Mouse (Mus musculus) c-Kit-positive CD71-positive TER-119-negative erythroid progenitor cells, embryonic 14.5 days (primary cell): ENCODE results near the gene Wbp4.
A peak's percentile ranks its signal among the peaks of the same experiment; 100 is the strongest.
"Not testable (repeated sequence)": the region's sequence is repeated elsewhere in the genome, so short reads cannot be mapped to it uniquely, and the experiment has no call there.

Experiments
- DNase-seq: peaks from one replicate; pipeline ENCODE4 v3.0.0-alpha.2; 2013; ENCODE audit warnings: low read depth

The Wbp4 gene

GRCm38 (mm10) chr14:79507846-79508245 lies 26.5 kb upstream of the Wbp4 start:
- DNase-seq, result no peak

GRCm38 (mm10) chr14:79506207-79506606 lies 24.9 kb upstream of the Wbp4 start:
- DNase-seq, result no peak

- DNase-seq, result no peak
These were observed 23.1 kb upstream of the Wbp4 start for GRCm38 (mm10) chr14:79504246-79505006.

- no peak for DNase-seq
These were observed 22.2 kb upstream of the Wbp4 start for GRCm38 (mm10) chr14:79503371-79504075.

- DNase-seq, result no peak
These were observed 19.4 kb upstream of the Wbp4 start for GRCm38 (mm10) chr14:79500756-79501155.

GRCm38 (mm10) chr14:79499326-79499725 lies 18.0 kb upstream of the Wbp4 start:
- DNase-seq, result no peak

- no peak for DNase-seq
These were observed 13.0 kb upstream of the Wbp4 start for GRCm38 (mm10) chr14:79494349-79494748.

- DNase-seq, result no peak
These were observed 8.9 kb upstream of the Wbp4 start for GRCm38 (mm10) chr14:79490246-79490645.

GRCm38 (mm10) chr14:79489150-79489549 lies 7.8 kb upstream of the Wbp4 start:
- DNase-seq, result no peak

- no peak for DNase-seq
These were observed 7.2 kb upstream of the Wbp4 start for GRCm38 (mm10) chr14:79488531-79488930.

- DNase-seq, result no peak
These were observed 5.8 kb upstream of the Wbp4 start for GRCm38 (mm10) chr14:79486993-79487731.

- no peak for DNase-seq
These were observed 5.3 kb upstream of the Wbp4 start for GRCm38 (mm10) chr14:79486617-79486992.

- DNase-seq, result no peak
These were observed 2.3 kb upstream of the Wbp4 start for GRCm38 (mm10) chr14:79483611-79484120.

GRCm38 (mm10) chr14:79482747-79483355 lies 1.5 kb upstream of the Wbp4 start:
- no peak for DNase-seq

GRCm38 (mm10) chr14:79482251-79482661 lies 936 bp upstream of the Wbp4 start:
- no peak for DNase-seq

- peak; percentile 66 for DNase-seq
These were observed 539 bp downstream of the Wbp4 start, which contains the start of gene Elf1 for GRCm38 (mm10) chr14:79480624-79481338. Gene Elf1, plus strand, starts transcription at chr14:79481194.

- no peak for DNase-seq
These were observed 7.9 kb downstream of the Wbp4 start for GRCm38 (mm10) chr14:79473384-79473783.

- peak; percentile 45 for DNase-seq
These were observed 13.7 kb downstream of the Wbp4 start for GRCm38 (mm10) chr14:79467621-79468020.

- DNase-seq, result no peak
These were observed 15.7 kb downstream of the Wbp4 start for GRCm38 (mm10) chr14:79465623-79466022.

GRCm38 (mm10) chr14:79460988-79461387 lies 20.3 kb downstream of the Wbp4 start:
- DNase-seq, result no peak

GRCm38 (mm10) chr14:79460401-79460800 lies 20.9 kb downstream of the Wbp4 start:
- no peak for DNase-seq

- DNase-seq, result not testable (repeated sequence)
These were observed 28.8 kb downstream of the Wbp4 start for GRCm38 (mm10) chr14:79452591-79452934.
